Mouse (Mus musculus) neural tube, embryonic 14.5 days (tissue): Measurements from ENCODE around the gene Aprt. TPM values are rescaled to one million over a fixed set of nuclear protein-coding genes. Genes with fewer than 3 reads are reported as not detected.

ENCODE experiments used
- ATAC-seq: fragments of 200-750 bp; cut with Nextera tagmentation; 2 replicates; pipeline ENCODE4 v1.8.0; 2017; ENCODE audit warnings: low read depth, mild to moderate bottlenecking, moderate TSS enrichment, moderate library complexity
- H3K27ac ChIP-seq: fragments of 300-500 bp; sonication (generic); 2 replicates; pipeline ENCODE4 v1.5.1; 2014; ENCODE audit warnings: low read depth, mild to moderate bottlenecking, control low read depth, low read length, moderate library complexity, mixed read lengths
- H3K27me3 ChIP-seq: fragments of 300-500 bp; sonication (generic); 2 replicates; pipeline ENCODE4 v1.6.1; 2014; ENCODE audit warnings: low read length; ENCODE audit not compliant: control insufficient read depth, insufficient read depth
- H3K36me3 ChIP-seq: fragments of 300-500 bp; sonication (generic); 2 replicates; pipeline ENCODE4 v1.6.1; 2014; ENCODE audit warnings: low read length, mixed read lengths; ENCODE audit not compliant: control insufficient read depth, insufficient read depth
- H3K4me1 ChIP-seq: fragments of 300-500 bp; sonication (generic); 2 replicates; pipeline ENCODE4 v1.6.1; 2014; ENCODE audit warnings: low read length; ENCODE audit not compliant: control insufficient read depth, insufficient read depth
- H3K4me2 ChIP-seq: fragments of 300-500 bp; sonication (generic); 2 replicates; pipeline ENCODE4 v1.6.1; 2014; ENCODE audit warnings: mild to moderate bottlenecking, low read depth, low read length, control low read depth
- H3K4me3 ChIP-seq: fragments of 300-500 bp; sonication (generic); 2 replicates; pipeline ENCODE4 v1.5.1; 2014; ENCODE audit warnings: low read depth, low read length, control low read depth, mixed read lengths
- H3K9ac ChIP-seq: fragments of 300-500 bp; sonication (generic); replicated peaks from 2 replicates; pipeline ENCODE4 v1.6.1; 2014; ENCODE audit warnings: low read depth, mild to moderate bottlenecking, control low read depth, low read length, mixed read lengths
- H3K9me3 ChIP-seq: fragments of 300-500 bp; sonication (generic); 2 replicates; pipeline ENCODE4 v1.6.1; 2016; ENCODE audit warnings: low read length; ENCODE audit not compliant: control insufficient read depth
- WGBS: fragments of 180-500 bp; shearing (Covaris S2); extraction: QIAGEN DNeasy Blood & Tissue Kit; methylation state at CpG from one replicate; pipeline ENCODE4 v1.1.7; 2014; 5-methylcytosine and 5-hydroxymethylcytosine counted together
- polyA plus RNA-seq: library from polyadenylated mRNA; unstranded; fragments of >200 nt; fragmentation: Nextera tagmentation; extraction: Ambion mirVana; gene quantifications from 2 replicates; pipeline ENCODE4 v1.2.1, GENCODE M21; 2014

The Aprt gene
- polyA plus RNA-seq, 1 experiment from 2014 or later, result 179 TPM

DNA sequence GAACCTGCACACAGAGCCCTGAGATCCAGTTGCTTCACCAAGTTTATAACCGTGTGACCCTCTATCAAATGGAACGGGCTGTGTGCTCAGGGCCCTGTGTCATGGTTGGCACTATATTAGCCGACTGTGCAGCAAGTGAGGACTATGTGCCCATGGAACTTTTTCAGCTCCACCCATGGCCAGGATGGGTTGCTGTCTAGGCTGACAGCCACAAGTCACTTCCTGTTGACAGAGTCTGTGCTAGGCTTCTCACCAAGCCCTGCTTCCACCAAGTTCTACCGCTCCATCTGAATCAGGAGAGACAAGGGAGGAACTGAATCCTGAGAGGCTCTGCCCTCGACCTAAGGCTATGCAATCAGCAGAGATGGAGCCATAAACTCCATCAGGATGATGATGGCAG is 15.5 kb downstream of the Aprt start:
- H3K9me3 ChIP-seq, result no peaks in the 10 kb centered on the region
- no peak overlapping the region for H3K9ac ChIP-seq
- no peak overlapping the region for H3K27ac ChIP-seq
- H3K36me3 ChIP-seq, result no peaks in the 10 kb centered on the region
- no peak overlapping the region for H3K4me3 ChIP-seq
- H3K4me1 ChIP-seq, result no peaks in the 10 kb centered on the region
- H3K4me2 ChIP-seq, result no peak overlapping the region
- WGBS, result 77% methylated on average over 5 of the region's 5 CpGs
- ATAC-seq, result no peak
- no peaks in the 10 kb centered on the region for H3K27me3 ChIP-seq

DNA sequence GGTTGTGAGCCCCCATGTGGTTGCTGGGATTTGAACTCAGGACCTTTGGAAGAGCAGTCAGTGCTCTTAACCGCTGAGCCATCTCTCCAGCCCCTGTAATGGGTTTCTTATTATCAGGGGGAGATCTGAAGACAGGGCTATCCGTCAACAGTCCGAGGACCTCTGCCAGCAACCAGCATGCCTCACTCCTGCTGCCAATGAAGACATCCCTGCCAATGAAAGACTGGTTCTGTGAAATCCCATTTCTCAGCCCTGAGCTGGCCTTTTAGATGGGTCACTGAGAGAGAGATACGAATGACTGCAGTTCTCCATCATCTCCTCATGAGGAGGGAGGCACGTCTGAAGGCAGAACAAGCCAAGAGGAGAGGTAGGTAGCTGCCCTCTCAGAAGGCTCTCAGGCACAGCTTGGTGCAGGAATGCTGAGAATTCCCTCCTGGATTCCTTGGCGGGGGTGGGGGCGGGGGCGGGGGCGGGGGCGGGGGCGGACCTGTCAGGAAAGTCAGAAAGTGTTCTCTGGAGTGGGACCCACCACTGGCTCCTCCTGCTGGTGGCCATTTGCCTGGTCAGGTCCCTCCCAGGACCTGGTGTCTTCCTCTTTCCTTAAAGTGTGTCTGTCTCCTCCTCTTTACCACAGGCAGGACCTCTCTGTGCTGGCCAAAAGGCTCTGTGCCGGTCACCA is 17.9 kb downstream of the Aprt start:
- Histone ChIP-seq H3K36me3 (no peaks in the 10 kb centered on the region), H3K9ac (no peak overlapping the region), H3K27ac (no peak overlapping the region), H3K4me3 (no peak overlapping the region), H3K4me2 (no peak overlapping the region), H3K27me3 (no peaks in the 10 kb centered on the region), H3K4me1 (no peaks in the 10 kb centered on the region), H3K9me3 (no peaks in the 10 kb centered on the region)
- 21% methylated on average over 12 of the region's 12 CpGs for WGBS
- no peak for ATAC-seq

GRCm38 (mm10) chr8:122557248-122558038 is 19.3 kb downstream of the Aprt start:
- Histone ChIP-seq H3K9me3 (no peaks in the 10 kb centered on the region), H3K27ac (0 out of 2 replicates have a peak overlapping the region, but pooled peaks have one; percentile 10), H3K36me3 (no peaks in the 10 kb centered on the region), H3K4me3 (no peak overlapping the region), H3K9ac (no peak overlapping the region), H3K4me2 (no peak overlapping the region), H3K27me3 (no peaks in the 10 kb centered on the region), H3K4me1 (no peaks in the 10 kb centered on the region)
- WGBS, result 34% methylated on average over 10 of the region's 10 CpGs
- ATAC-seq, result no peak

DNA sequence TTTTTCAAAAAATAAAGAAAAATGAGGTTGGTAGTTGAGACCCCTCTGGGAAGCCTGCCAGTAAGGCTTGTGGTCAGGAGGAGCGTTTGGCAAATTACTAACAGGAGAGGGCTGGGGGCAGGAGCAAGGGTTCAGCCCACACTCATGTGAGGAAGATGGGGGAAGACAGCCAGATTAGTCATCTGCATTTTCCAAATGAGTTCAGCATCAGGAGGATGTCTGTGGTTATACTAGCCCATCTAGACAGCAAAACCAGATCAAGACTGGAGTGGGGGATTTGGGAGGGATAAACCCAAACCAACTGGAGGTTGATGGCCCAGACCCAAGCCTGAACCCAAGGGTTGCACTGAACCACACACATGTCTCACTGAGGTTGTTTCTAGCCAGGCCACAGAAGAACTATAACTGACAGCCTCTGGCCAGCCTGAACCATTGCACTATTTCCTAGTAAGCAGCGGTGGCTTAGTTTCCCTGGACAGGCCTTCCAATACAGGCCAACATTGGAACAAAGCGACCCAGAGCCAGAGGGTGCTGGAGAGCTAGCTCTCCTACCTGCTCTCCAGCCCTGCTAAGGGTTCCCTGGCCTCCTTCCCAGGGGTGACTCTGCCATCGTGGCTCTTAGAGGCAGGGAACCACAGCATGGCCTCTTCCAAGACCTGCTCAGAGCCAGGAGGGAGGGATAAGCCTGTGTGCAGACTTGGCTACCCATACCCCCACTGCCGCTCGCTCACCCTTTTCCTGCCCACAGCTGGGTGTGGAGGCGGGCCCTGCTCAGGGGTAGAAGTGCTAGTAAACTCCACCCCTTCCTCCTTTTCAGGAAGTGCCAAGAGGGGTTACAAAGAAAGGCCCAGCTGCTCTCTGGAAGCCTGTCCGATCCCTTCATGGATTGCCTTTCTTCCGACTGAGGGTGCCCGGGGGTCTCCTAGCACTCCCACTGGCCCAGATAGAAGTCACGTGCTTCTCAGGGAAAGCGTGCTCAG is 20.4 kb downstream of the Aprt start:
- no peak overlapping the region for H3K4me3 ChIP-seq
- 58% methylated on average over 12 of the region's 12 CpGs for WGBS
- no peak overlapping the region for H3K9ac ChIP-seq
- H3K4me1 ChIP-seq, result no peaks in the 10 kb centered on the region
- no peak overlapping the region for H3K4me2 ChIP-seq
- no peak for ATAC-seq
- 0 out of 2 replicates have a peak overlapping the region, but pooled peaks have one; percentile 10 for H3K27ac ChIP-seq
- no peaks in the 10 kb centered on the region for H3K36me3 ChIP-seq
- no peaks in the 10 kb centered on the region for H3K9me3 ChIP-seq
- H3K27me3 ChIP-seq, result peaks cover 7% of the 10 kb centered on the region

DNA sequence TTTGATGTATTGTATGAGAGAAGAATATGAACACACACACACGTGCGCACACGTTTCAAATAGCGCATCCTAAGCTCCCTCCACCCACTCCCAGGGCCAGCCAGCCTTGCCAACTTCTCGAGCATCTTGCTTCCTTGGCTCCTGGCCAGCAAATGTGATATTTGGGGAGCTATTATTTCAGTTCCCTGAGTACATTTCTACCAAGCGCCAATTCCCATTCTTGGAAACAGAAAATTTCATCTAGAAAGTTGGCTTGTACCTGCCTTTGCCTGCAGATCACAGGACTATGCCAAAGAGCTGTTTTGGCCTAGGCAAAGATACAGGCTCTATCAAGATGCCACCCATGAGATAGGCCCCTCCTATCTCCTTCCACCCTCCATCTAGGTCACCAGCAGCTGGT is 21.9 kb downstream of the Aprt start:
- H3K27me3 ChIP-seq, result peaks cover 20% of the 10 kb centered on the region
- ATAC-seq, result no peak
- no peak overlapping the region for H3K4me3 ChIP-seq
- WGBS, result 76% methylated on average over 6 of the region's 6 CpGs
- H3K36me3 ChIP-seq, result no peaks in the 10 kb centered on the region
- H3K4me2 ChIP-seq, result no peak overlapping the region
- H3K4me1 ChIP-seq, result 0 out of 2 replicates have a peak, but pooled peaks cover 2% of the 10 kb centered on the region
- H3K9ac ChIP-seq, result no peak overlapping the region
- H3K27ac ChIP-seq, result no peak overlapping the region
- H3K9me3 ChIP-seq, result no peaks in the 10 kb centered on the region

DNA sequence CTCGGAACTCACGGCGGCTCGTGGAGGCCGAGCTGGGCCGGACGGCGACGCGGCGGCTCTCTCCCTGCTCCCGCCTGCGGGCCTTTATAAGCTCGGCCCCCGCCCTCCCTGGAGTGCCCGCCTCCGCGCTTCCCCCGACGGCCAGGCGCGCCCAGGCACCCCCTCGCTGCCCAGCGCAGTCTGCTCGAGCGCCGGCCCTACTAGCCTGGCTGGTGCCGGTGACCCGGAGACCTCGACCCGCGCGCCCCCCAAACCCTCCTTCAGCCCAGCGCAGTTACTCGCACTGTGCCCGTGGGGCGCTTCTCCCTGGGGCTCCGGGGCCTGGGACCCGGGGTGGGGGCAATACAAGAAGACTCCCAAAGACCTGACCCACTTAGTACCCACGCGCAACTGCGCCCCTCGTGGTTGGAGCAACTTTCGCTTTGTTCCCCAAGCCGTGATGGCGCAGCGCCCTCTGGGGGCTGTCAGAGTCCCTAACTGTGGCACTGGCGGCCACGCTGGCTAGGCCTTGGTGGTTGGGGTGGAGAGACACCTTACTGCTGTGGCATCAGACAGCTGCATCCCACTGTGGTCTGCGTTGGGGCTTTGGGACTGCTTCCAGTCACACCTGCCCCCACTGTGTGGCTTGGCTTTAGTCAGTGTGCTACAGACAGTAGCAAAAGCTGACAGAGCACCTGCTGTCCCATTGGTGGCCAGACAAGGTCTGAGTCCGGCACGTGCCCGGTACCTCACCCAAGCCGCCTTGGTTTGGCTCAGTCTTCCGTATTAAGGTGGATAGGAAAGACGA is 25.3 kb downstream of the Aprt start, which contains the start of gene Piezo1:
Gene Piezo1, minus strand, starts transcription at position 65 of the 787 bp plus-strand sequence.
- 14% methylated on average over 43 of the region's 56 CpGs for WGBS
- peak; percentile 44; the same call in 1 of the 2 replicates for ATAC-seq
- peaks cover 20% of the 10 kb centered on the region for H3K27me3 ChIP-seq

GRCm38 (mm10) chr8:122550995-122551264 is 25.8 kb downstream of the Aprt start:
- 0% methylated on average over 32 of the region's 43 CpGs for WGBS
- peak overlapping the region; percentile 79 for H3K4me2 ChIP-seq
- H3K4me3 ChIP-seq, result peak overlapping the region; percentile 49
- H3K36me3 ChIP-seq, result no peaks in the 10 kb centered on the region
- peaks cover 20% of the 10 kb centered on the region for H3K27me3 ChIP-seq
- no peak overlapping the region for H3K27ac ChIP-seq
- 0 out of 2 replicates have a peak, but pooled peaks cover 2% of the 10 kb centered on the region for H3K4me1 ChIP-seq
- no peaks in the 10 kb centered on the region for H3K9me3 ChIP-seq
- no peak; the same call in 1 of the 2 replicates for ATAC-seq
- peak overlapping the region; percentile 65 for H3K9ac ChIP-seq

More for the DNA sequence above, 25.3 kb downstream of the Aprt start, which contains the start of gene Piezo1:
- Histone ChIP-seq H3K27ac (no peak within 1 kb of the TSS), H3K9me3 (no peaks in the 10 kb centered on the region), H3K4me3 (peak within 1 kb of the TSS; percentile 49), H3K36me3 (no peaks in the 10 kb centered on the region), H3K4me2 (peak within 1 kb of the TSS; percentile 79), H3K4me1 (0 out of 2 replicates have a peak, but pooled peaks cover 2% of the 10 kb centered on the region), H3K9ac (peak within 1 kb of the TSS; percentile 65)
